Mouse (Mus musculus) E14TG2a.4 (cell line): ENCODE data around the gene Olfr847.

Source experiments
- H3K27me3 ChIP-seq: 2 replicates; pipeline ENCODE4 v1.6.1; 2014; ENCODE audit warnings: low read length, control low read depth; ENCODE audit not compliant: insufficient read depth
- H3K36me3 ChIP-seq: 2 replicates; pipeline ENCODE4 v1.6.1; 2014; ENCODE audit warnings: low read length, control low read depth; ENCODE audit not compliant: insufficient read depth
- H3K4me1 ChIP-seq: replicated peaks from 2 replicates; pipeline ENCODE4 v1.6.1; 2014; ENCODE audit warnings: low read depth, low read length, control low read depth
- H3K4me3 ChIP-seq: replicated peaks from 2 replicates; pipeline ENCODE4 v1.5.1; 2014; ENCODE audit warnings: mild to moderate bottlenecking, low read length
- H3K9me3 ChIP-seq: 2 replicates; pipeline ENCODE4 v1.6.1; 2014; ENCODE audit warnings: low read length, control low read depth
- CTCF ChIP-seq: conservative IDR thresholded peaks from 2 replicates; pipeline ENCODE4 v1.5.1; 2014; ENCODE audit warnings: low read length
- NANOG ChIP-seq: IDR thresholded peaks from 2 replicates; pipeline ENCODE4 v1.6.1; 2014; ENCODE audit warnings: borderline replicate concordance, low read length, mixed read lengths
- POU5F1 ChIP-seq: IDR thresholded peaks from 2 replicates; pipeline ENCODE4 v1.6.1; 2014; ENCODE audit warnings: low read length, borderline replicate concordance

The Olfr847 gene

GRCm38 (mm10) chr9:19378569-19378968, at the start of gene Olfr847:
TSS of gene Olfr847 (minus strand) at chr9:19378669.
- H3K9me3 ChIP-seq: no peaks in the 10 kb centered on the region
- TF ChIP-seq NANOG: no peak
- no peak for TF ChIP-seq CTCF
- TF ChIP-seq POU5F1: no peak
- no peaks in the 10 kb centered on the region for H3K27me3 ChIP-seq
- H3K36me3 ChIP-seq: no peaks in the 10 kb centered on the region
- no peaks in the 10 kb centered on the region for H3K4me1 ChIP-seq
- H3K4me3 ChIP-seq: no peak within 1 kb of the TSS

GRCm38 (mm10) chr9:19363905-19364304, 14.6 kb downstream of the Olfr847 start, which contains the start of gene Olfr846:
TSS of gene Olfr846 (minus strand) at chr9:19364005.
- Histone ChIP-seq H3K4me3 (no peak within 1 kb of the TSS), H3K36me3 (no peaks in the 10 kb centered on the region), H3K4me1 (no peaks in the 10 kb centered on the region), H3K9me3 (no peaks in the 10 kb centered on the region), H3K27me3 (no peaks in the 10 kb centered on the region)
- TF ChIP-seq NANOG (no peak), POU5F1 (no peak), CTCF (no peak)

- H3K4me1 ChIP-seq: no peaks in the 10 kb centered on the region
- H3K27me3 ChIP-seq: no peaks in the 10 kb centered on the region
- H3K4me3 ChIP-seq: no peak within 1 kb of the TSS
- no peaks in the 10 kb centered on the region for H3K36me3 ChIP-seq
- TF ChIP-seq NANOG (no peak), POU5F1 (no peak), CTCF (no peak)
- no peaks in the 10 kb centered on the region for H3K9me3 ChIP-seq
Observed at GRCm38 (mm10) chr9:19336157-19336556, 42.3 kb downstream of the Olfr847 start, which contains the start of gene Olfr845. TSS of gene Olfr845 (plus strand) at chr9:19336457.
